Mouse (Mus musculus) olfactory bulb, adult 2 months (tissue): ENCODE results near the gene Hmga1b.

ENCODE experiments used
- CTCF ChIP-seq: fragments of 200-500 bp; IDR thresholded peaks from 2 replicates; pipeline ENCODE4 v1.5.1; 2012; ENCODE audit warnings: low read depth, mild to moderate bottlenecking, low read length, moderate library complexity; ENCODE audit not compliant: insufficient read depth
- POLR2A ChIP-seq: fragments of 200-500 bp; IDR thresholded peaks from 2 replicates; pipeline ENCODE4 v1.6.1; 2012; ENCODE audit warnings: mild to moderate bottlenecking, low read depth, low read length, moderate library complexity; ENCODE audit not compliant: insufficient read depth

DNA sequence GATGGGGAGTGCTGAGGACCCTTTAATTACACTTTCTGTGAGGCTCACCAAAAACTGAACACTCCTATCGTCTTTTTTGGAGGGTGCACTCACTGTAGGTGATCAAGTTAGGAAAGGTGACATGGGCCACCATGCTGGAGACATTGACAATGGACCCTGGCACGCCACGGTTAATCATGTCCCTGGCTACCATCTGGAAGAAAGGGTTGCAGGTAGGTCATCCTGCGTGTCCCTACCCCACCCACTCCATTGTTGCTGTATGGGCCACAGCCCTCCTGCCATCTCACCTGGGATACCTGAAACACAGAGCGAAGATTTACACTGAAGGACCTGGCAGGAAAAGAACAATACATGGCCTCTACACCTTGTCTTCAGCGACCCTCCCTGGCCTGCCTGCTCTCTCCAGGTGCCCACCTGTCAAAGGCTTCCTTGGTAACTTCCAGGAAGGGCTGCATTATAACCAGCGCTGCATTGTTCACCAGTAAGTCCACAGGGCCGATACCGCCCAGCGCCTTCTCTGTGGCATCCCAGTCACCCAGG lies 32.2 kb upstream of the Hmga1b start:
- no peak for TF ChIP-seq CTCF
- TF ChIP-seq POLR2A, result no peak
